Mouse (Mus musculus): ENCODE data around the gene Col24a1. TPM values are rescaled to one million over a fixed set of nuclear protein-coding genes. Genes with fewer than 3 reads are reported as not detected.

The Col24a1 gene
- polyA plus RNA-seq, 1 experiment = 0.40 TPM

DNA sequence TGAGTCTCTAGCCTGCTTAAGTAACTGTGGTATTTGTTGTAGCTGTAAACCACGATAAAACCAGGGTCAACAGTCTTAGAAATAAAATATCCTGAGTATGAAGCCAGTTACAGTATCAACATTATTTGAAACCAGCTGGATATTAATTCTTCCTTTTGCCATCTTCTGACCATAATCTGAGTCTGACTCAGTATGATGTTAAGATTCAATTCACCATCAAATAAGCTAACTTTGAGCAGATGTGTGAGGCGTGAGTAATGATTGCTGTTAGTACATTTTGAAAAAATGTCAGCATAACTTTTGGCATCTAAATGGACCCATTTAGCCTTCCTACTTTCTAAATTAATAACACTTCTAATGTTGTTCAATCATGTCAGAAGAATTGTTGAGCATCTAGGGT lies 230.0 kb downstream of the Col24a1 start:
- Histone ChIP-seq H3K36me3 (ENCODE audit: control insufficient read depth, insufficient read depth) (no peaks in the 10 kb centered on the region), H3K4me3 (no peak overlapping the region), H3ac (ENCODE audit: control insufficient read depth, insufficient read length) (no peak overlapping the region), H3K27me3 (ENCODE audit: control insufficient read depth, insufficient read depth, insufficient read length) (no peaks in the 10 kb centered on the region), H3K4me2 (ENCODE audit: low read depth) (peak overlapping the region; percentile 63), H3K79me2 (ENCODE audit: control insufficient read depth, insufficient read depth) (no peaks in the 10 kb centered on the region)
- TF ChIP-seq TCF12 (IDR thresholded peaks at IDR 0.05; ENCODE audit: insufficient read depth, poor library complexity, severe bottlenecking) (no peak), MYOD1 (IDR thresholded peaks at IDR 0.05; ENCODE audit: control insufficient read depth in 1 of 3, insufficient read length in 2 of 3, low read depth in 2 of 3) (no peak), USF1 (IDR thresholded peaks at IDR 0.05; ENCODE audit: low read depth) (no peak), REST (IDR thresholded peaks at IDR 0.05; ENCODE audit: insufficient read depth, insufficient read length) (no peak), CEBPB (IDR thresholded peaks at IDR 0.05; ENCODE audit: insufficient read depth, poor library complexity, severe bottlenecking) (no peak), POLR2AphosphoS2 (IDR thresholded peaks at IDR 0.05; ENCODE audit: insufficient read length, low read depth) (no peak), E2F4 (IDR thresholded peaks at IDR 0.05; ENCODE audit: insufficient read depth) (no peak), MYOG (IDR thresholded peaks at IDR 0.05; ENCODE audit: control insufficient read depth in 1 of 3, insufficient read depth in 1 of 3, insufficient read length in 2 of 3, low read depth in 2 of 3) (no peak)

DNA sequence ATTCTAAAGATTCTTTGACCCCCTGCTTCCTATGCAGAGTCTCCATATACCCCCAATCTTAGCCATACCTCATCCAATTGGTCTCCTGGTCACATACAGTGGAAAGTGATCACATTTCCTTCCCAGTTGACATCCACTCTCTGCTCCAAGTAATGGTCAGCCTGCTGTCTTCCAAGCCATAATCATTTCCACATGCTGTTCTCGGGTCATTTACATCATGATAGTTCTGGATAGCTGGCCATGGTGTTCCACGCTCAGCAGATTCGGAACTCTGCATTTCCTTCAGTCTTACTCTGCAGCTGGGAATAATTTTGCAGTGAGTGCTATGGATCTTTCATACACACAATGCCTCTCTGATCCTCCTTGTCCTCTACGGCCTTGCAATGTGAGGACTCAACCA lies 233.0 kb downstream of the Col24a1 start:
- Histone ChIP-seq H3ac (ENCODE audit: control insufficient read depth, insufficient read length) (no peak overlapping the region), H3K79me2 (ENCODE audit: control insufficient read depth, insufficient read depth) (no peaks in the 10 kb centered on the region), H3K4me3 (no peak overlapping the region), H3K4me2 (ENCODE audit: low read depth) (no peak overlapping the region), H3K27me3 (ENCODE audit: control insufficient read depth, insufficient read depth, insufficient read length) (no peaks in the 10 kb centered on the region), H3K36me3 (ENCODE audit: control insufficient read depth, insufficient read depth) (no peaks in the 10 kb centered on the region)
- TF ChIP-seq MAX (IDR thresholded peaks at IDR 0.05; ENCODE audit: low read depth) (no peak), POLR2AphosphoS2 (IDR thresholded peaks at IDR 0.05; ENCODE audit: insufficient read length, low read depth) (no peak), USF1 (IDR thresholded peaks at IDR 0.05; ENCODE audit: low read depth) (no peak)

DNA sequence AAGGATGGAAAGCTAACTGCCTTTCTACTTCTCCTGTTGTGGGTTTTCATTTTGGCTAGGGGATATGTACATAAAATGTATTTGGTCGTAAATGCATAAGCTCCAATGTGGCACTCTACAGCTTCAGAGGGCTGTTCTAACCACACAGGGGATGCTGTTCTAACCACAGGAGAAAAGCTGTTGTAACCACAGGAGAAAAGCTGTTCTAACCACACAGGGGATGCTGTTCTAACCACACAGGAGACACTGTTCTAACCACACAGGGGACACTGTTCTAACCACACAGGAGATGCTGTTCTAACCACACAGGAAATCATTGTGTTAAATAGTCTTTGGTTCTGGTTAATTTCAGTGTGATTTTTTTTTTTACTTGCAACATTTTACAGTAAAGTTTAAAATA lies 245.6 kb downstream of the Col24a1 start:
- Histone ChIP-seq H3K79me2 (ENCODE audit: control insufficient read depth, insufficient read depth) (no peaks in the 10 kb centered on the region), H3K27me3 (ENCODE audit: control insufficient read depth, insufficient read depth, insufficient read length) (no peaks in the 10 kb centered on the region), H3K4me2 (ENCODE audit: low read depth) (no peak overlapping the region), H3ac (ENCODE audit: control insufficient read depth, insufficient read length) (no peak overlapping the region), H3K36me3 (ENCODE audit: control insufficient read depth, insufficient read depth) (no peaks in the 10 kb centered on the region), H3K4me3 (no peak overlapping the region)
- no peak for TF ChIP-seq REST (IDR thresholded peaks at IDR 0.05; ENCODE audit: insufficient read depth, insufficient read length)
- TF ChIP-seq TCF3 (IDR thresholded peaks at IDR 0.05; ENCODE audit: insufficient read length, low read depth) = no peak
- no peak for TF ChIP-seq MYOD1 (IDR thresholded peaks at IDR 0.05; ENCODE audit: control insufficient read depth in 1 of 3, insufficient read length in 2 of 3, low read depth in 2 of 3)
- no peak for TF ChIP-seq USF1 (IDR thresholded peaks at IDR 0.05; ENCODE audit: low read depth)

DNA sequence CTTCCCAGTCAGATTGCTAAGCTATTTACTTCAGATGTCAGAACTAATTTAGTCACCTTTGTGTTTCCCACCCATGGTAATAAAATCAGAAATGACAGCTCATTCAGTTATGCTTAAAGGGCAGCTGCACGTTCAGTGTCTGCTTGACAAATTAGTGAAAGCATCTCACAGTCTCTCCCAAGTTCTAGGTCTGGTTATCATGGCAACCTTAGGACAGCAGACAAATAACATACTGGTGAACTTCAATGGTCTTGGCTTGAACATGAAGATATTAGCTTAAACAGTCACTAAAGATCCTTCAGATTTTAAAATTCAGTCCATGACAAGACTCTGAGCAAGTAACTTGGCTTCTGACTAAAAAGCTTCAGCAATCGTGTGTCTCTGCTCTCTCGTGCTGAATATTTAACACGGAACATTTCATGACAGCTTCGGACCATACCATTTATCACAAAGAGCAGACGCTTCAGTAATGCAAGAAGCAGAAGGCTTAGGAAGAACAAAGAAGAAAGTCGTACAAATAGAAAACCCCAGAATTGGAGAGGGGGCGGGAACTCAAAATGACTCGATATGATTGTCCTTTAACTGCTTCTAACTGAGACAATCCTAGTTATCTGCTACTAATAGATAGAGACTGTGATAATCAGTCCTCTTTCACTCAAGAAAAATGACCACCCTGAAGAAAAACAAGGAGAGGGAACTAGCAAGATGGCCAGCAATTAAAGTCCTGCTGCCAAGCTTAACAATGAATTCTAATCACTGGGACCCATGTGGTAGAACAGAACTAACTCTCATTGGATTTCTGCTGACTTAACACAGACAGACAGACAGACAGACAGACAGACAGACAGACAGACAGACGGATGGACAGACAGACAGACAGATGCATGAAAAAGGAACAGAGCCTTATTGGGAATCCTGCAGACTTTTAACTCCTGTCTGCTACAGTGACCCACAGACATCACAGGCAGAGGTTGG lies 256.5 kb downstream of the Col24a1 start:
- H3K27me3 ChIP-seq (ENCODE audit: control insufficient read depth, insufficient read depth, insufficient read length) = no peaks in the 10 kb centered on the region
- H3K4me2 ChIP-seq (ENCODE audit: low read depth) = no peak overlapping the region
- H3K4me3 ChIP-seq = no peak overlapping the region
- no peaks in the 10 kb centered on the region for H3K79me2 ChIP-seq (ENCODE audit: control insufficient read depth, insufficient read depth)
- no peak overlapping the region for H3ac ChIP-seq (ENCODE audit: control insufficient read depth, insufficient read length)
- TF ChIP-seq TCF12 (IDR thresholded peaks at IDR 0.05; ENCODE audit: insufficient read depth, poor library complexity, severe bottlenecking) = no peak
- TF ChIP-seq MYOG (IDR thresholded peaks at IDR 0.05; ENCODE audit: control insufficient read depth in 1 of 3, insufficient read depth in 1 of 3, insufficient read length in 2 of 3, low read depth in 2 of 3) = no peak
- no peak for TF ChIP-seq POLR2AphosphoS2 (IDR thresholded peaks at IDR 0.05; ENCODE audit: insufficient read length, low read depth)
- no peak for TF ChIP-seq SRF (IDR thresholded peaks at IDR 0.05; ENCODE audit: control insufficient read depth, insufficient read length, low read depth)
- no peaks in the 10 kb centered on the region for H3K36me3 ChIP-seq (ENCODE audit: control insufficient read depth, insufficient read depth)

GRCm38 (mm10) chr3:145550216-145550615 lies 257.9 kb downstream of the Col24a1 start:
- no peaks in the 10 kb centered on the region for H3K27me3 ChIP-seq (ENCODE audit: control insufficient read depth, insufficient read depth, insufficient read length)
- H3ac ChIP-seq (ENCODE audit: control insufficient read depth, insufficient read length) = no peak overlapping the region
- TF ChIP-seq MYOD1 (IDR thresholded peaks at IDR 0.05; ENCODE audit: control insufficient read depth in 1 of 3, insufficient read length in 2 of 3, low read depth in 2 of 3) (no peak), MAX (IDR thresholded peaks at IDR 0.05; ENCODE audit: low read depth) (no peak), CEBPB (IDR thresholded peaks at IDR 0.05; ENCODE audit: insufficient read depth, poor library complexity, severe bottlenecking) (no peak), E2F4 (IDR thresholded peaks at IDR 0.05; ENCODE audit: insufficient read depth) (no peak), TCF12 (IDR thresholded peaks at IDR 0.05; ENCODE audit: insufficient read depth, poor library complexity, severe bottlenecking) (no peak), TCF3 (IDR thresholded peaks at IDR 0.05; ENCODE audit: insufficient read length, low read depth) (no peak), SRF (IDR thresholded peaks at IDR 0.05; ENCODE audit: control insufficient read depth, insufficient read length, low read depth) (no peak), POLR2AphosphoS2 (IDR thresholded peaks at IDR 0.05; ENCODE audit: insufficient read length, low read depth) (no peak), REST (IDR thresholded peaks at IDR 0.05; ENCODE audit: insufficient read depth, insufficient read length) (no peak), POLR2A (IDR thresholded peaks at IDR 0.05; ENCODE audit: insufficient read length, low read depth) (no peak), USF1 (IDR thresholded peaks at IDR 0.05; ENCODE audit: low read depth) (no peak), MYOG (IDR thresholded peaks at IDR 0.05; ENCODE audit: control insufficient read depth in 1 of 3, insufficient read depth in 1 of 3, insufficient read length in 2 of 3, low read depth in 2 of 3) (no peak)
- no peak overlapping the region for H3K4me3 ChIP-seq
- H3K79me2 ChIP-seq (ENCODE audit: control insufficient read depth, insufficient read depth) = no peaks in the 10 kb centered on the region
- H3K4me2 ChIP-seq (ENCODE audit: low read depth) = no peak overlapping the region
- H3K36me3 ChIP-seq (ENCODE audit: control insufficient read depth, insufficient read depth) = no peaks in the 10 kb centered on the region
